Mouse (Mus musculus): ENCODE results near the gene Fam71a. TPM values are rescaled to one million over a fixed set of nuclear protein-coding genes. Genes with fewer than 3 reads are reported as not detected.

The Fam71a gene
- total RNA-seq (2015) = 0.12 TPM in 1 of 2 replicates, not detected in the other
- not detected in 2 replicates for total RNA-seq (2017)

DNA sequence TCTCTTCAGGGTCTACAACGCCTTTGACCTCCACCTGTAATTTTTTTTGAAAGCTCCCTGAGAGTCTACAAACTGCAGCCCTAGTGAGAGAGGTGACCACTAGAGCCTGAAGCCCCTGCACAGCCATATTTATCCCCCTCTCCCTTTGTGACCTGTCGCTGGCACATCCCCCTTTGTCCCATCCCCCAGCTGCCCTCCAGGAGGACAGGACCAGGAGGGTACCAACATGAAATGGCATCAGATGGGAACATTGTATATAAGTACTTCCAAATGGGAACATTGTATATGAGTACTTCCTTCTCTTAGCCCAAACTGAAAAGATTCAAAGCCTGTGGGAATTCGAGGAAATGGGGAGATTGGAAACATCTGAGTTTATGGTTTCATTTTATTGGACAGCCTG, at the start of gene Fam71a:
TSS of gene Fam71a (minus strand) at position 101 of the 400 bp plus-strand sequence.
- no peak for ATAC-seq (replicated peaks; ENCODE audit: poor library complexity)

DNA sequence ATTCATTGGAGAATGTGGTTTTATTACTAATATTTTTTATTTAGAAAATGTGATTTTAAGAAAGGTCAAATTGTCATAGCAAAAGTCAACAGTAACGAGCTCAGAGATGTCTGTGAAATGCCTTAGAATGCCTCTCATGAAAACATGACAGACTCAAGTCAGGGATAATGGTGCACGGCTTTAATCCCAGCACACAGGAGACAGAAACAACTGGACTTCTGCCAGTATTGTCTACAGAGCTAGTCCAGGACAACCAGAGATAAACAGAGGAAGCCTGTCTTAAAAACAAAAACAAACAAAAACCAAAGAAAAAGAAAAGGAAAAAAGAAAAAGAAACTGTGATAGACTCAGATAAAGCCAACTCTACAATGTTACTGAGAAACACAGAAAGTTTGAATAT, 46.5 kb upstream of the Fam71a start:
- ATAC-seq (replicated peaks; ENCODE audit: poor library complexity) = no peak

DNA sequence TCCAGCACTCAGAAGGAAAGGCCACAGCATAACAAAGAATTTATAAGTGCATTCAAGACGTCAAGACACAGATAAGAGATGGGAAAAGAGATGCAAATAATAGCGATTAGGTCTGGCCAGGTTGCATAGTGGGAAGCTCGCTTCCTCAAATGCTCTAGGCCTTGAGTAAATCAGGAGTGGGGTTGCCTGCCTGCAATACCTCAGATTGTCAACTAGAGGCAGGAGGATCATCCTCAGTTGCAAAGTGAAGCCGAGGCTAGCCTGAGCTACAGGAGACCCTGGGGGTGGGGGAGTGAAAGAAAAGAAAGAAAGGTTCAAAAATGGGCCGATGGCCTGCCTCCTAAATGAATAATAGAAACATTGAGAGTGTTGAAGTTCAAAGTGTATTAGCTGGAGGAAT, 41.2 kb upstream of the Fam71a start:
- no peak; the same call in 1 of the 2 replicates for ATAC-seq (replicated peaks; ENCODE audit: poor library complexity)

DNA sequence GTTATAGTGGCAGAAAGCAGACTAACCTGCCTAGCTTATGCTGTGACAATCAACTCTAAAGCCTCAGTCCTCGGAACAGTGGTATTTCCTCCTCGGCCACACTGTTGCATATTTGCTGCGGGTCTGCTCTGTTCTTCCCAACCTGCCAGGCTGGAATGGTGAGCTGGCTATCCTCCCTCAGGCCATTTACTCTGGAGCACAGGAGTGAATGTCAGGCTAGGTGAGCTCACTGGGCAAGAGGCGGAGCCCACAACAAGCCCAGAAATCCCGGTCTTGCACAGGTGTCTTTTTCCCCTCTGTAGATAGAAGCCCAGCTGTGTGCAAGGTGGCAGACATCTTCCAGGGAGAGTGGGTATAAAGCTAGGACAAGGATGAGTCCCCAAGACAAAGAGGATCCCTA, 40.3 kb upstream of the Fam71a start:
- ATAC-seq (replicated peaks; ENCODE audit: poor library complexity) = no peak

DNA sequence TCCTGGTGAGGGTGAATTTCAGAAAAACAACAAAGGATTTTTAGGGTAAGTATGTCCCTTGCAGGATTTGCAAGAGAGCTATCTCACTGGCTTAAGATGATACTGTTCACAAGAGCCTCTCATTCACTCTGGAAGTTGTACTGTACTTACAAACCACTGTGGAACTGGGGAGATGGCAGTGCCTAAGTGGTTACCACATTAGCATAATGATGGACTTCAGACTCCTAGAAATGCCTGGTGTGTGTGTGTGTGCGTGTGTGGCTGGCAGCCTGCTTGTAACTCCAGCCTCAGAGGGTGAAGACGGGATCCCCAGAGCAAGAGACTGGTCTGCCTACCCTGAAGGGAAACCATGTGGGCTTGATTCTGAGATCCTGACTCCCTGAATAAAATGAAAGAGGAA, 38.9 kb upstream of the Fam71a start:
- no peak for ATAC-seq (replicated peaks; ENCODE audit: poor library complexity)

DNA sequence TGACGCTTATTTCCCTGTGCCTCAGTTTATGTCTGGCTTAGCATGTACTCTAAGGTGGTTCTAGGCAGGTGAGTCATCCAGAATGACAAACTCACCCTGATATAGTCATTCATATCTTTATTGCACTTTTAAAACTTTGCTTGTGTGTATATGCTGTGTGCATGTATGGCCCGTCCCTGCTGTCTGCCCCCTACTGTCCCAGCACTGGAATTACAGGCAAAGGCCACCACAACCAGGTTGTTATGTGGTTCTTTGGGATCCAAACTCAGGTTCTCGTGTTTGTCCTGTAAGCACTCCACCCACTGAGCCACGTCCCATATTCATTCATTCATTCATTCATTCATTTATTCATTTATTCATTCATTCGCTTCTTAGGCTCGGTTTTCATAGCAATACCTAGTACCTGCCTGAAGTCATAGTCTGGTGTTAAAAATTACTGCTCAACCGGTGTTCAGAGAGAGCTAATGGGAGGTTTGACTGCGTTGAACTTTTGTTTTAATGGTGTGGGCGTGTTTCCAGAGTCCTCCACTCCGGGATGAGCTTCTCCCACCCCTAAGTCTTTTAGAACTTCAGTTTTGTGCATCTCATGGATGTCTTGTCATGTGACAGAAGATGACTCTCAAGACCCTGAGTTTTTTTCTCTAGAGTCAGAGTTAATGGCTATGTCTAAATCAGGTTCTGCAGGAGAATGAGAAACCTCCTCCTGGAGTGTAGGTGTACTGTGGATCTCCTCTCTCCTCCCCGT, 37.8 kb upstream of the Fam71a start:
- no peak for ATAC-seq (replicated peaks; ENCODE audit: poor library complexity)

DNA sequence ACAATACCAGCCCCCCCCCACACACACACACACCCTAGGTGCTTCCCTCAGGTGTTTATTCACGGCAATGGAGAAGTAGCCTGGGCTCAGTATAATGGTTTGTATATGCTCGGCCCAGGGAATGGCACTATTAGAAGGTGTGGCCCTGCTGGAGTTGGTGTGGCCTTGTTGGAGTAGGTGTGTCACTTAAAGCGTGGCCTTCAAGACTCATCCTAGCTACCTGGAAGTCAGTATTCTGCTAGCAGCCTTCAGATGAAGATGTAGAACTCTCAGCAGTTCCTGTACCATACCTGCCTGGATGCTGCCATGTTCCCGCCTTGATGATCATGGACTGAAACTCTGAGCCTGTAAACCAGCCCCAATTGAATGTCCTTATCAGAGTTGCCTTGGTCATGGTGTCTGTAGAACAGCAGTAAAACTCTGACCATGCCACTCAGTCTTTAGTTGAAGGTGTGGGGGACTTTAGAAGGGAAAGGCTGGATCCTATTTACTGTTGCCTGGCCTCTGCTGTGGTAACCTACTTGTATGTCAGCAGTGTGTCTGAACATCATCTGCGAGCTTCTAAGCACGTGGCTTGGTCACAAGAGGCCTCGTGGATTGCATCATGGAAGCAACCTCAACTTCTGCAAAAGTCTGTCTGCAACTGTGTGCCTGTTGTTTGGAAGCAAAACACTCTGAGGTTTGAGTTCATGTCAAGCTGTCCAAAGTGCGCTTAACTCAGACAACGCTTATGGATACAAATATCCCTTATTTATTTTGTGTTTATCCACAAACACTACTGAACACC, 36.4 kb upstream of the Fam71a start:
- ATAC-seq (replicated peaks; ENCODE audit: poor library complexity) = peak; percentile 81

DNA sequence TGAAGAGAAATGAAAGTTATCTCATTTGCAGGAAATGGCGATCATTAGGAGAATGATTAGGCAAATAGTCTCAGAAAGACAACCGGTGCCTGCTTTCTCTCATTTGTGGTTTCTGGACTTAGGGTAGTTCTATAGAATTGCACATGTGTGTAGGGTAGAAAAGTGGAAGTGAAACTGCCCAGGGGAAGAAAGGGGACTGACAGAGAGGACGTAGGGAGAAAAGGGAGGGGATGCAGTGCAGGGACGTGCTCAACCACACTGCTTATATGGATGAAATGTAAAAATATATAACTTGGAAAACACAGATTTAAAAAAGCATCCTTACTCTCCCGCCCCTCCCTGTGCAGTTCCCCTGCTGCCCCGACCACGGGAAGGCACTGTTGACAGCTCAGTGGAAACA, 33.3 kb upstream of the Fam71a start:
- peak; percentile 67 for ATAC-seq (replicated peaks; ENCODE audit: poor library complexity)

DNA sequence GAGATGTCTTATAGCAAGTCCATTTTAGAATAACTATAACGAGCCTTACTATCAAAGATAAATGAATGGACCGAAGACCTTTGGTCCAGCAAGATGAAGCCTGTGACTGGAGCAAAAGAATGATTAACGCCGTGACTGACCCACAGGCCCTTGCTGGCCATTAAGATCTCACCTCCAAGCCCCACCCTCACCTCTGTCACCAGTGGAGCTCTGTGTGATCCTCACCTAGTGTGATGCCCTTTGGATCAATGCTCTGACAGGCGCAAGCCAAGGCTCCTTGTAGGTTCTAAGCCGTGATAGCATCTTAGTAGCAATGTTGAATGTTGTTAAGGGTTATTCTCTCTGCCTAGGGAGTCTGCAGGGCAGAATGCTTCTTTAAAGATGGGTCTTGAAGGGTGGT, 31.4 kb upstream of the Fam71a start:
- ATAC-seq (replicated peaks; ENCODE audit: poor library complexity) = no peak

DNA sequence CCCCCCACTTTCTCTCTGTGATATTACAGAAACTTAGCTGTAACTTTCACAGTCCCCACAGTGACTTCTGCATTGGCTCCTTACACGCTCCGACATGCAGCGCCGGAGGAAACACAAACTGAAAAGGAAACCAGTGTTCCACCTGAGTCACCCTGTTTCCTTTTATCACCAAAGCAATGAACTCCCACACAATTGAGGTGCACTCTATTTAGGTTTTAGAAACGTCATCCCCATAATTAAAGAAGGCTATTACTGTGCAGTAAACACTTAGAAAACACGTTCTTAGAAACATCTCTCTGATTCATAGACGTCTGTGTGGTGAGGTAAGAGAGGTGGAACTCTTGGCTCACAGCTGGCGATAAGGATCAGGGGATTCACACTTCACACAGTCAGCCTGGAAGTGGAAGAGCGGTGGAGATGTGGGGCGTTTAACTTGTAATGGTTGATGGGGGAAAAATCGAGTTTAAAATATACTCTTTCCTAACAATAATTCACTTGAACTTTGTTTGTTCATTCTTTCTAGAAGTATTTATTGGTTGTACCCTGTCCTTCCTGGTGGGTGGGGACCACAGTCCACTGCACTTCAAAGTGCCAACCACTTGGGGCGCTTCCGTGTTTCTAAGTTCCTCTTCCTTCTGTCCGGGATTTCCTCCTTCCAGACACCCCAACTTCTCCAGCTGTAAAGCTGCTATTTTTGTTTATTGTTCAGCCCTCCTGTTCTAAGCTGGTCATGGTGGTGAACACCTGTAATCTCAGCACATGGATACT, 29.2 kb upstream of the Fam71a start:
- peak; percentile 70 for ATAC-seq (replicated peaks; ENCODE audit: poor library complexity)

DNA sequence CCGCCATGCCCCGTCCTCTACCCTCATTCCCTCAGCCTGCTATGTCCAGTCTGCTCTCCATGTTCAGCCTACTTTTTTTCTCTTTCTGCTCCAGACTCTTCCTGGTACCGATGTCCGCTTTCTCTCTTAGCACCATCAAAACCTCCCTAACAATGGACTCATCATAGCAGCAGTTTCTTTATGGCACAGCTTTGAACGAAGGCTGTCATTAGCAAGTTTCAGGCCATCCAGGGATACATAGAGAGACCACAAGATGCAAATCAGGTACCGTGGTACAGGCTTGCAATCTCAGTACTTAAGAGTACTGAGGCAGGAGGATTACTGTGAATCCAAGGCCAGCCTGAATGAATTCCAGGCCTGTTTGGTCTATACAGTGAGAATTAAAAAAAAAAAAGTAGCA, 28.1 kb upstream of the Fam71a start:
- no peak for ATAC-seq (replicated peaks; ENCODE audit: poor library complexity)

DNA sequence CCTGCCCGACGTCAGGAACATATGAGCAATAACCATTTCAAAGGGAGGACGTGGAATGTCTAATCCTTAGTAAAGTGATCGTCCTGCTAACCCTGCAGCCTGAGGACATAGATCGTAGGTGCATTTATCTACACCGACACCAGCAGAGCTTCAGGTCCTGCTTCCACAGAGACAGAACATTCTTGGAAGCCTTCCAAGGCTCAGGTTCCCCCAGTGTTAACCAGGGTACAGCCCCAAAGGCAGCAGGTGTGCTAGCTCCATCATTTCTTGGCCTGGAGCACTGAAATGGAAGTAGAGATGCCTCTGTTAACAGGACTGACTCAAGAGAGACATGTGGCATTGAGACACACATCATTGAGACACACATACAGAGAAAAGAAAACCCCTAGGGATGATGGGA, 27.6 kb upstream of the Fam71a start:
- ATAC-seq (replicated peaks; ENCODE audit: poor library complexity) = no peak

DNA sequence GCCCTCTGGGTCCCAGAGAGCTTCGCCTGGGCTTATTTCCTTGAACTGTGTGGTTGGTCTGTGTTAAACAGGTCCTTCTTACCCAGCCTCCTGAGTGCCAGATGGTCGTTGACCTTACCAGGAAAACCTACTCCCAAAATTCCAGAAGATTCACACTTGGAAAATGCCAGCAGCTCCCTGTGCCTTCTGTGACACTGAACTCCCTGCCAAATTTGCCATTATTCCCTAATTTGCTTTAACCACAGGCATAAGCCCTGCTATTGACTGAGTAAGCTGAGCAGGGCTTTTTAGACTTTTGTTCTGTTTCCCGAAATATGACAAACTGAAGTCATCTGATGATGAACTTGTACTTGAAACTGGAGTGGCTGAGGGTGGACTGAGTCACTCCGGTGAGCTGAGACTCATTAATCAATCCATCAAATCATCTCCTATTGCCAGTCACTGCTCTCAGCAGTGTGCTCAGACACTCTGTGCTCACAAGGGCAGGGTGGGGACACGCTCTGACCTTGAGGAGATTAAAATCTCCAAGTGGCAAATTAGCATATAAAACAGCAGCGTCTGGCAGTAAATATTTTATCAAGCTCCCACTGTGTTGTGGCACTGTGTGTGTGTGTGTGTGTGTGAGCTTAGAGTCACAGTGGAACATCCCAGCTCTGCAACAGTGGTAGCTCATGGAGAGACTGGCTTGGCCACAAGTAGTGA, 25.2 kb upstream of the Fam71a start:
- no peak for ATAC-seq (replicated peaks; ENCODE audit: poor library complexity)

DNA sequence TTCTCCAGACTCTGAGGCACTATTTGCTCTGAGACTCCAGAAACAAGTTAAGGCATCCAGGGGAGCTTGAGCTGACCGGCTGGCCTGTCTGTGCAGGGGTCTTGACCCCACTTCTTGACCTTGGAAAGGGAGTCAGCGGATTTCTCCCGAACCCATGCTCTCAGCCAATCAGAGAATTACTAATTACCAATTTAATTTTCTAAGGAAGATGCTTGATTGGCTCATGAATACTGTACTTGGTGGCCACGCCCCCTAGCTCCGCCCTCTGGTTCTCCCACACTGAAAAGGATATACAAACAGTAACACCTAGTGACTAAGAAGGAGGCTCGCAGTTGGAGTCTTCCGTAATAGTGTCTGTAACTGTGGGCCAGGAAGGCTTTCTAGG, 21.8 kb upstream of the Fam71a start:
- ATAC-seq (replicated peaks; ENCODE audit: poor library complexity) = no peak

DNA sequence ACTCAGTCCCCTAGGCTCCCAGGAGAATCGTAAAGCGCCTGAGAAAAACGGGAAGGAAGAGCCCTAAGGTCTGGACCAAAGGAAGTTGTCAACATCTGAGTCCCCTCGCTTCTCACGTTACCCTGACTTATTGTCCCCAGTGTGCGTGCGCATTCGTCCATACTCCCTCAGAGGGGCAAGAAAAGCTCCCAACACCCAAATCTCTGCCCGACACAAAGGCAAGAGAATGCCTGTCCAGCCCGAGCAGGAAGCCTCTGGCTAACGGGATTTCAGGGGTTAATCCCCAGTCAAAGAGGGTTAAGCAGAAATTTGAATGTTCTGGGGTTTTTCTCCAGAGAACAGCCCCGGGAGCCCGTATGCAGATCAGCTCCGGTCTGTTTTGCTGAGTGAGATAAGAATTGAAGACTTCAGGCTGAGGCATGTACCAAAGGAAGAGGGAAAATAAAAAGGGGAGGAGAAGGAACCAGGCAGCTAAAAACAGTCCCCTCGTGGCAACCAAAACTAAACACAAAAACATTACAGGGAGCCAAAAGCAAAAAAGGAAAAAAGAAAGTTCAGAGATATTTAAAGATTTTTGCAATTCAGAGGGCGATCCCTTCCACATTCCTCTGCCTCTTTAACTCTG, 21.3 kb upstream of the Fam71a start:
- no peak for ATAC-seq (replicated peaks; ENCODE audit: poor library complexity)

DNA sequence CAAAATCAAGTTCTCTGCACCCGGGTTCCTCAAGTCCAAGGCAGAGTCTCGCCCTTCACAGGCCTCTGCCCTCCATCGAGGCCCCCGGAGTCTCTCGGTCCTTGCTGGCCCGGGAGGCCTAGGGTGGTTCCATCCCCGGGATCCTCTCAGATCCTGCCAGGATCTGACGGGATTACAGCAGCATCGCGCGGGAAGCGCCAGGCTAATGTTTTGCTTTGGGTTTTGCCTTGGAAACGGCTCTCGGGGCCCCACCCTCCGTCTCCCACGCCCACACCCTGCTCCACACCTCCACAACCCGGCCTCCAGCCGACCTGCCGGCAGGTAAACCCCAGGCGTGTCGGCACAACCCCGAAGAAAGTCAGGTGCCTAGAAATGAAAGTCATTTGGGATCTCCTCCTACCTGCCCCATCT, 20.2 kb upstream of the Fam71a start:
- no peak for ATAC-seq (replicated peaks; ENCODE audit: poor library complexity)

DNA sequence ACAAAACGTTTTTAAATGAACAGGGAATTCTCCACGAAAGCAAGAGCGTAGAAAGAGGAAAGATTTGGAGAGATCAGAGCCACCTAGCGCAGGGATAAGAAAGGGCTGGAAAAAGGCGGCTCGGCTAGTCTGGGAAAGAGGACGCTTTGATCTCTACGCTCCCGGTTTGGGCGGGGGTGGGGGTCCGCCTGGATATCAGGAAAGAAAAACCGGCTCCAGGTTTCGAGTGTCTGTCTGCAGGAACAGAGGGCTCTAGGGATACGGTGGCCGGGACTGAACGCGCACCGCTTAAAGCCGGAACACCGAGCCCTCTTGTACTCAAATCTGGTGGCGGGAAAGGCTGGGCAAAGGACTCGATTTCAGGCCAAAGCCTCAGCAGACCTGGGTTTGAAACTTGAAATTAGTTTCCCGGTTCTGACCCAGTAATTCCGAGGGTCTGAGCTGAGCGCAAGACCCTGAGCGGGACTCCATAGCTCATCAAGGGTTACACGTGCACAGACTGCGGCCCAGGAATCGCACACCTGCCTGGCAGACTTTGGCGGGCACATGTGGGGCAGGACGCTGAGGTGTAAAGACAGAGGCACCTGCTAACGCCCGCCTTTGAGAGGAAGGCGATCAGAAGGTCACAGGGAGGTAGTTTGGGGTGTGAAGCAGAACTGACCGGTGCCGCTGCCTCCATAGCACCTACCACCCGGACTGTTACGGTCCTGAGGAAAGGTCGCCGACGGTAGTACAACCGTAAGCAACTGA, 19.6 kb upstream of the Fam71a start:
- no peak for ATAC-seq (replicated peaks; ENCODE audit: poor library complexity)

DNA sequence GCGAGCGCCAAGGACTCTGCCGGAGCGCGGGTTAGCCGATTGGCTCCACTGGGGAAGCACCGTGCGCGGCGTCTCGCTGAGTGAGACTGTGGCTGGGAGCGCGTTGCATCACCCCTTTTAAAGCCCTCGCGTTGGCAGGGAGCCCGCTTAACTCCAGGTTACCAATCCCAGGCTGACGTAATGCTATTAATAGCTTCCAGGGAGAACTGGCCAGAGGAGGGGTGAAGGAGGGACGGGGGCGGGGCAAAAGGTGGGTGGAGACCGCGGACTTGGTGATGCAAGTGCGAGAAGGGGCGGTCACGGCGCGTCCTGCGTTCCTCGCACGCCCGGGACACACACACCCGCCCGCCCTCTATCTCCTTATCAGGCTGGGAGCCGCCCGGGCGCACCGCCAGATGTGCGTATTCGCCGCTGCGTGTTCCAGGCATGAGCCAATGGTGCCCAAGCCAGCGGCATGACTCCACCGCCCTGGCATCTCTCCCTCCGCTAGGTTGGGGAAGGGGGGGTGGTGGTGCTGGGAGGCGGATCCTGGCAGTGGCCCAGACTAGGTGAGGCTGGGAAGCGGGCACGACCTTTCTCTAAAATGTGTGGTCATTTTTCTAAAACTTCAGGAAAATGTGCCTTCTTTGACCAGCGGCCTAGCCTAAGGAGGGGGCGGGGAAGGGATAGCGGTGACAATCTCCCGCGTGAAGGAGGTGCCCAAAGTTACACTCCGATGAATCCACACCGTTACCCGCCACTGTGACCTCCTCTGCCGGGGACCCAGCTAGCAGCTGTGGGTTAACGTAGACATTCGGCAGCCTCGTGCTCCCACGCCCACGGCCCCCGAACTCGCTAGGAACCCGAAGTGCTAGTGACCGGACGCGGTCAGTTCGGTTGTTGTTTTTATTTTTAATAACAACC, 18.8 kb upstream of the Fam71a start:
- ATAC-seq (replicated peaks; ENCODE audit: poor library complexity) = peak; percentile 74

All from megakaryocyte progenitor cell, adult 5-6 weeks (primary cell).